Mouse (Mus musculus) stomach, embryonic 16.5 days (tissue): ENCODE measurements around the gene Iqck. TPM values are rescaled to one million over a fixed set of nuclear protein-coding genes. Genes with fewer than 3 reads are reported as not detected.

Source experiments
- ATAC-seq: fragments of 200-750 bp; cut with Nextera tagmentation; 2 replicates; pipeline ENCODE4 v1.8.0; 2017; ENCODE audit warnings: moderate number of reproducible peaks, moderate TSS enrichment; ENCODE audit not compliant: insufficient read depth, low FRiP score
- H3K27ac ChIP-seq: fragments of 300-500 bp; sonication (generic); 2 replicates; pipeline ENCODE4 v1.5.1; 2014; ENCODE audit warnings: low read length
- H3K27me3 ChIP-seq: fragments of 300-500 bp; sonication (generic); 2 replicates; pipeline ENCODE4 v1.6.1; 2014; ENCODE audit warnings: low read length, control low read depth, mixed read lengths; ENCODE audit not compliant: control insufficient read depth, insufficient read depth
- H3K36me3 ChIP-seq: fragments of 300-500 bp; sonication (generic); 2 replicates; pipeline ENCODE4 v1.6.1; 2014; ENCODE audit warnings: low read length; ENCODE audit not compliant: control insufficient read depth, insufficient read depth
- H3K4me1 ChIP-seq: fragments of 300-500 bp; sonication (generic); 2 replicates; pipeline ENCODE4 v1.6.1; 2014; ENCODE audit warnings: low read length, control low read depth, mixed read lengths; ENCODE audit not compliant: control insufficient read depth, insufficient read depth
- H3K4me2 ChIP-seq: fragments of 300-500 bp; sonication (generic); 2 replicates; pipeline ENCODE4 v1.6.1; 2014; ENCODE audit warnings: low read depth, low read length, mixed read lengths
- H3K4me3 ChIP-seq: fragments of 300-500 bp; sonication (generic); replicated peaks from 2 replicates; pipeline ENCODE4 v1.5.1; 2014; ENCODE audit warnings: mild to moderate bottlenecking, low read length
- H3K9ac ChIP-seq: fragments of 300-500 bp; sonication (generic); 2 replicates; pipeline ENCODE4 v1.6.1; 2014; ENCODE audit warnings: low read length
- H3K9me3 ChIP-seq: fragments of 300-500 bp; sonication (generic); replicated peaks from 2 replicates; pipeline ENCODE4 v1.6.1; 2016; ENCODE audit warnings: low read length, control low read depth; ENCODE audit not compliant: control insufficient read depth
- WGBS: fragments of 180-500 bp; shearing (Covaris S2); extraction: QIAGEN DNeasy Blood & Tissue Kit; methylation state at CpG from one replicate; pipeline ENCODE4 v1.1.7; 2014; 5-methylcytosine and 5-hydroxymethylcytosine counted together
- polyA plus RNA-seq: library from polyadenylated mRNA; unstranded; fragments of >200 nt; fragmentation: Nextera tagmentation; extraction: Ambion mirVana; gene quantifications from 2 replicates; pipeline ENCODE4 v1.2.1, GENCODE M21; 2015

Gene Iqck
- 1.4 and 2.0 TPM in 2 replicates for polyA plus RNA-seq

GRCm38 (mm10) chr7:118855171-118855876 is at the start of gene Iqck:
Iqck (plus strand) TSS chr7:118855752.
- Histone ChIP-seq H3K4me2 (peak within 1 kb of the TSS; percentile 61), H3K9me3 (no peaks in the 10 kb centered on the region), H3K27me3 (no peaks in the 10 kb centered on the region), H3K4me1 (peaks cover 22% of the 10 kb centered on the region; the same call in 1 of the 2 replicates), H3K36me3 (peaks cover 17% of the 10 kb centered on the region; the same call in 1 of the 2 replicates), H3K4me3 (peak within 1 kb of the TSS; percentile 91), H3K9ac (peak within 1 kb of the TSS; percentile 83), H3K27ac (peak within 1 kb of the TSS; percentile 76)
- ATAC-seq: peak; percentile 93
- under 1% methylated on average over 57 of the region's 57 CpGs for WGBS

- H3K9ac ChIP-seq: 0 out of 2 replicates have a peak overlapping the region, but pooled peaks have one; percentile 20
- H3K4me3 ChIP-seq: no peak overlapping the region
- no peaks in the 10 kb centered on the region for H3K27me3 ChIP-seq
- H3K4me1 ChIP-seq: peaks cover 15% of the 10 kb centered on the region
- H3K27ac ChIP-seq: peak overlapping the region; percentile 43
- no peaks in the 10 kb centered on the region for H3K36me3 ChIP-seq
- no peaks in the 10 kb centered on the region for H3K9me3 ChIP-seq
- H3K4me2 ChIP-seq: no peak overlapping the region
- ATAC-seq: no peak
- 47% methylated on average over 16 of the region's 16 CpGs for WGBS
Observed at GRCm38 (mm10) chr7:118806631-118807411, 48.7 kb upstream of the Iqck start.

GRCm38 (mm10) chr7:118807899-118808298 is 47.7 kb upstream of the Iqck start:
- ATAC-seq: peak; percentile 52
- no peak overlapping the region for H3K9ac ChIP-seq
- H3K4me3 ChIP-seq: no peak overlapping the region
- H3K36me3 ChIP-seq: no peaks in the 10 kb centered on the region
- H3K9me3 ChIP-seq: no peaks in the 10 kb centered on the region
- no peak overlapping the region for H3K27ac ChIP-seq
- peaks cover 15% of the 10 kb centered on the region for H3K4me1 ChIP-seq
- no peaks in the 10 kb centered on the region for H3K27me3 ChIP-seq
- no peak overlapping the region for H3K4me2 ChIP-seq
- 44% methylated on average over 8 of the region's 8 CpGs for WGBS

GRCm38 (mm10) chr7:118811407-118812106 is 44.0 kb upstream of the Iqck start:
- H3K36me3 ChIP-seq: no peaks in the 10 kb centered on the region
- WGBS: 59% methylated on average over 12 of the region's 12 CpGs
- peaks cover 13% of the 10 kb centered on the region for H3K4me1 ChIP-seq
- H3K27ac ChIP-seq: no peak overlapping the region
- H3K9ac ChIP-seq: no peak overlapping the region
- H3K9me3 ChIP-seq: no peaks in the 10 kb centered on the region
- H3K4me3 ChIP-seq: no peak overlapping the region
- no peak for ATAC-seq
- H3K27me3 ChIP-seq: no peaks in the 10 kb centered on the region
- H3K4me2 ChIP-seq: no peak overlapping the region

GRCm38 (mm10) chr7:118813592-118813991 is 42.0 kb upstream of the Iqck start:
- Histone ChIP-seq H3K27me3 (no peaks in the 10 kb centered on the region), H3K9ac (no peak overlapping the region), H3K27ac (no peak overlapping the region), H3K4me2 (no peak overlapping the region), H3K36me3 (peaks cover 6% of the 10 kb centered on the region; the same call in 1 of the 2 replicates), H3K4me3 (no peak overlapping the region), H3K9me3 (no peaks in the 10 kb centered on the region), H3K4me1 (no peaks in the 10 kb centered on the region)
- 92% methylated on average over 4 of the region's 4 CpGs for WGBS
- no peak for ATAC-seq

- no peaks in the 10 kb centered on the region for H3K4me1 ChIP-seq
- H3K4me3 ChIP-seq: no peak overlapping the region
- no peak for ATAC-seq
- no peak overlapping the region for H3K9ac ChIP-seq
- H3K36me3 ChIP-seq: peaks cover 6% of the 10 kb centered on the region; the same call in 1 of the 2 replicates
- WGBS: 91% methylated on average over 3 of the region's 3 CpGs
- no peaks in the 10 kb centered on the region for H3K27me3 ChIP-seq
- no peak overlapping the region for H3K27ac ChIP-seq
- no peaks in the 10 kb centered on the region for H3K9me3 ChIP-seq
- no peak overlapping the region for H3K4me2 ChIP-seq
Observed at GRCm38 (mm10) chr7:118816275-118816674, 39.3 kb upstream of the Iqck start.

GRCm38 (mm10) chr7:118817741-118818140 is 37.8 kb upstream of the Iqck start:
- no peak overlapping the region for H3K4me2 ChIP-seq
- no peaks in the 10 kb centered on the region for H3K27me3 ChIP-seq
- peaks cover 6% of the 10 kb centered on the region; the same call in 1 of the 2 replicates for H3K36me3 ChIP-seq
- H3K4me3 ChIP-seq: no peak overlapping the region
- no peak for ATAC-seq
- no peaks in the 10 kb centered on the region for H3K9me3 ChIP-seq
- no peak overlapping the region for H3K27ac ChIP-seq
- no peaks in the 10 kb centered on the region for H3K4me1 ChIP-seq
- WGBS: 90% methylated on average over 7 of the region's 7 CpGs
- no peak overlapping the region for H3K9ac ChIP-seq

- Histone ChIP-seq H3K4me1 (no peaks in the 10 kb centered on the region), H3K27ac (no peak overlapping the region), H3K4me3 (no peak overlapping the region), H3K4me2 (no peak overlapping the region), H3K9ac (no peak overlapping the region), H3K9me3 (no peaks in the 10 kb centered on the region), H3K36me3 (peaks cover 6% of the 10 kb centered on the region; the same call in 1 of the 2 replicates), H3K27me3 (no peaks in the 10 kb centered on the region)
- ATAC-seq: no peak
- 69% methylated on average over 1 of the region's 1 CpGs for WGBS
Observed at GRCm38 (mm10) chr7:118819666-118820065, 35.9 kb upstream of the Iqck start.
